Mouse (Mus musculus) kidney, postnatal 4 days (tissue): ENCODE measurements around the gene Slc7a11.
"Not testable (repeated sequence)": the region's sequence is repeated elsewhere in the genome, so short reads cannot be mapped to it uniquely, and the experiment has no call there.

ENCODE experiments used
- DNase-seq, 2 experiments: peaks; one replicate each; pipeline ENCODE4 v3.0.0; 2021; ENCODE audit warnings: mixed read lengths in 2 of 2

The Slc7a11 gene

GRCm38 (mm10) chr3:50443421-50443916, at the start of gene Slc7a11:
Gene Slc7a11 (minus strand): TSS chr3:50443614.
- DNase-seq = peak; percentile 28 to 37

- DNase-seq = no peak
Observed at GRCm38 (mm10) chr3:50491678-50492077, 48.3 kb upstream of the Slc7a11 start.

DNA sequence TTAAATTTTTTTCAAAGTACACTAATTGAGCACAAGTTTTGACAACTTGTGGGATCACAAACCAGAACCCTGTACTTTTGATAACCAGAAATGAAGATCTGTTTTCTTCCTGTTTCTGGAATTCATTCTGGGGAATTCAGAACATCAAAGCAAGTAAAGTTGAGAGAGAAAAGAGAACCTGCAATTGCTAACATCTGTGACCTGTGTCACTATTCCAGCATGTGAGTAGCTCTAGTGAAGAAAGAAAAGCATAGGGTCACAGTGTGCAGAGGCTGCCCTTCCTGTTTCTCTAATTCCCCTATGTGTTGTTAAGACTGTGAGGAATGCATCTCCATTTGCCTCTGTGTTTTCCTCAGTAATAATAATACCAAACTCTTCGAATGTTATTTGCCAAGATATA, 40.7 kb upstream of the Slc7a11 start:
- no peak for DNase-seq

GRCm38 (mm10) chr3:50462223-50462622, 18.8 kb upstream of the Slc7a11 start:
- DNase-seq = no peak

GRCm38 (mm10) chr3:50457136-50457535, 13.7 kb upstream of the Slc7a11 start:
- no peak for DNase-seq

GRCm38 (mm10) chr3:50456564-50456963, 13.2 kb upstream of the Slc7a11 start:
- DNase-seq = no peak

DNA sequence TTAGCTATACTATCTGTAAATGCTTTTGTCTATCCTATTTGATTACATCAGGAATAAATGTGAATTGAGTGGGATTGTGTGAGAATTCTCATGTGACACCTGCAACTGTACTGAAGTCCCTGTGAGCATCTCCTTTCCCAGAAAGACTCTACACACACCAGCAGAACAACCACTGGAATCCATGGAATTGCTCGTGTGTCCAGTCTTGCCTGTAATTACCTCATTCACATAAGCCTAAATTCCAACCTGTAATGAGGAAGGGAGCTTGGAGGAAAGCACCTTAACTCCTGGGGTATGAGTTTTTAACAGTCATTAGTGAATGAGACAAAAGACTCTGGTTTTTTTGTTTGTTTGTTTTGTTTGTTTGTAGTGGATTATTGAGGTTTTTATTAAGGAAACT, 12.6 kb upstream of the Slc7a11 start:
- no peak for DNase-seq

DNA sequence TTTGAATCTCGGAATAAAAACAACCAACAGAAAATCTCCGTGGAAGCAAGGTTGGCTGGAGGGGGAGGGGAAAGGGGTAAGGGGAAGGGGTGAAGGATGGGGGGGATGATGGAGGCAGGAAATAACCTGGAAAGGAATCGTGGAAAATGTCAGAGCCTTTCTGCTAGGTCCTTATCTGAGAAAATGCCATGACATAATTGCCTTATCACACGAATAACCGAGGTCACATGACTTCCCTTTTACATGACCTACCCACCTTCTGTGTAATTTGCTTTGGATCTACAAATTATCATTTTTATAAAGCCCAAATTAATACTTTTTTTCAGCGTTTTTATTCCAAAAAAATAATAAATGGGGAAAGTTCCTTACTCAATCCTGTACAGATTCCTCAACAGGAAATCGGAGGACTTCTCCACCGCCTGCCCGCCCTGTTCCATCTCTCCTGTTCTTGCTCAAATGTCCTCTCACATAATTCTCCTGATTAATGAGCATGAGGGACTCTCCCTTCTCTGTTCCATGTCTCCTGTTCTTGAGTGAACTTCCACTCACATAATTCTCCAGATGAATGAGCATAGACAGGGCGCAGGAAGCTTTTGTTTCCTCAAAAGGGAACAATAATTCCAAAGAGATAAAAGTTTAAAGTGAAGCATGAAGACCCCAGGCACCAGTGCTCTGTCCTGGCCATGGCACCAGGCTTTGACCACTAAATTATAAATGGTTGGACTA, 1.8 kb upstream of the Slc7a11 start:
- no peak for DNase-seq

- no peak for DNase-seq
Observed at GRCm38 (mm10) chr3:50443942-50444341, 528 bp upstream of the Slc7a11 start.

DNA sequence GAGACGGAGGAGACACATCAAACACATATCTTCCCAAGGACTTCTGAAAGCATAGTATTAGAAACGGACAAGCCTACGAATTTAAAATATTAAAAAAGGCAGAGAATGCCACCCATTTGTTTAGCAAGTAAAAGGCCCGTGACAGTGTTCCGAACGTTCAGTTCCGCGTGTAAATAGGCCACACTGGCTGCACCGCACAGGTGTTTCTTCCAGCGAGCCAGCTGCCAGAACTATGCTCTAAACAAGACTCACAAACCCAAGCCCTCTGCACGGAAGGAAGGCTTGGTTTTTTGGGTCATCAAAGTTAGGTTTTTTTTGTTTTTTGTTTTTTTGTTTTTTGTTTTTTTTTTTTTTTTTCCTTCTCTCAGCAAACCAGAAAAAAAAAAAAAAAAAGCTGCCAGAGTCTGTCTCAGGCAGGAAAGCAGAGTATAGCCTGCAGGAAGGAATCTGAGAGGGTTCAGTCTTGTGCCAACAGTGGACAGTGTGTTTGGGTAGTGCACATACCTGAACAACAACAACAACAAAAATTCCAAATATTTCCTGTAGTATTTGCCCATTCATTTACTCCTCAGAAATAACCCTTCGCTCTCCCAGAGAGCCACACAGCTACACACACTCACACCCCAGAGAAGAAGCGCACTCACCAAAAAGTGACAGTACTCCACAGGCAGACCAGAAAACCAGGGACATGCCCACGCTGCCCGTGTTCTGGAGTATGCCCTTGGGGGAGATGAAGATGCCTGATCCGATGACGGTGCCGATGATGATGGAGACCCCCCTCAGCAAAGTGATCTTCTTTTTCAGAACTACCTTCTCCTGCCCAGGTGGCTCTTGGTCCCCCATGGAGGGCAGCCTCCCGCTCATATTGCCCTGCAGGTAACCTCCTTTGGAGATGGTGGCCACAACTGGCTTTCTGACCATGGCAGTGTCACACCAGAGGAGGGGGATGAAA, 797 bp downstream of the Slc7a11 start:
- peak; percentile 2 to 14 for DNase-seq

- DNase-seq = no peak
Observed at GRCm38 (mm10) chr3:50441330-50441729, 2.1 kb downstream of the Slc7a11 start.

GRCm38 (mm10) chr3:50440409-50440808, 3.0 kb downstream of the Slc7a11 start:
- no peak for DNase-seq

- no peak for DNase-seq
Observed at GRCm38 (mm10) chr3:50439429-50439828, 4.0 kb downstream of the Slc7a11 start.

- no peak for DNase-seq
Observed at GRCm38 (mm10) chr3:50438520-50439253, 4.7 kb downstream of the Slc7a11 start.

GRCm38 (mm10) chr3:50438081-50438480, 5.3 kb downstream of the Slc7a11 start:
- not testable (repeated sequence) for DNase-seq

DNA sequence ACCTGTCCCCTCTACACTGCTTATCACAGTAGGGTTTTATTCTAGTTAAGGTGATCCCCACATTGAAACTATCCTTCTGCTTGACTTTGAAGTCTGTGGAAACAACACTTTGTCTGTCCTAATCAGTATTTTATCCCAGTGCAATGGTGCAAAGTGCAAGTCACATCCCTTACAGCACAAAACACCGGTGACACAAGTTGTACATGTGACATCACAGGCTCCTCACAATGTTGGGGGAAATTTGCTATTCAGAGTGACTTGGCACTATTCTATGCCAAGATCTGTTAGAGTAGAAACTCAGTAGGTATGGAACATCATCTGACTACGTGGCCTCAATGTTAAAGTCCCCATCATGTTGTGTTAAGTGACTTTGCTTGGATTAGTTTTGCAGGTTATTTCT, 7.0 kb downstream of the Slc7a11 start:
- not testable (repeated sequence) for DNase-seq

DNA sequence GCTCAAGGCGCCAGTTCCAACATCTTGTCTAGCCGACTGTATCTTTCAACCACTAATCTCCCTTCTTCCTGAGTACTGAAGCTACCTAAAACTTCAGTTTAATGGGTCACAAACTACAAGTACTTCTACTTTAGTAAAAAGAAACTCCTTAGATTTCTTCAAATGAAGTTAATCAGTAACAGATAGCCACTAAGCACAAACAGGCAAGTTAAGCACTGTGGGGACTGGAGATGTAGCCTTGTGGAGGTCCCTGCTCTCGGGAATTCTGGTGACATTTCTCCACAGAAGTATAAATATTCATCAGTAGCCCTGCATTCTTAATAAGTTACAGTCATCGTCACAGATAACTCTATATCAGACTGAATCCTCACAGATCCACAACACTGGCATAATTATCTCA, 9.6 kb downstream of the Slc7a11 start:
- DNase-seq = no peak

- no peak for DNase-seq
Observed at GRCm38 (mm10) chr3:50430811-50431210, 12.6 kb downstream of the Slc7a11 start.

GRCm38 (mm10) chr3:50421480-50422277, 21.7 kb downstream of the Slc7a11 start:
- no peak for DNase-seq

DNA sequence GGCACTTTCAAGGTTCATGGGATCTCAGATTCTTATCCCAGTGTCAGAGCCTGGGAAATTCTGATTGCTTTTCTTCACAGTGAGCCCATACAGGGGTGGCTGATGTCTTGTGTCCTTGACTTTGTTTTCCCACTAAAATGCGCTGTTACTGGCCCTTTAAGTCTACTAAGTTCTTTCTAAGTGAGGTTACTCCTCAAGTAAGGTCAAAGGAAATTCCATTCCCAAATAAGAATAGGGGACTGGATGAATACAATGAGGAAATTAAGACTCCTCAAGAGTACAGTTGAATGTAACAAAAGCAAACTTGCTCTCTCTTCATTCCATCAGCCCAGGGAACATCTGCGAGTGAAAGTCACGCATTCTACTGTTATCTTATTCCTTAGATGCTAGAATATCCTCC, 24.3 kb downstream of the Slc7a11 start:
- no peak for DNase-seq

- DNase-seq = no peak
Observed at GRCm38 (mm10) chr3:50406771-50407170, 36.6 kb downstream of the Slc7a11 start.

- no peak for DNase-seq
Observed at GRCm38 (mm10) chr3:50405915-50406314, 37.5 kb downstream of the Slc7a11 start.
